ENCODE assay signal across 7 mouse cellular contexts in the genomic region with DNA sequence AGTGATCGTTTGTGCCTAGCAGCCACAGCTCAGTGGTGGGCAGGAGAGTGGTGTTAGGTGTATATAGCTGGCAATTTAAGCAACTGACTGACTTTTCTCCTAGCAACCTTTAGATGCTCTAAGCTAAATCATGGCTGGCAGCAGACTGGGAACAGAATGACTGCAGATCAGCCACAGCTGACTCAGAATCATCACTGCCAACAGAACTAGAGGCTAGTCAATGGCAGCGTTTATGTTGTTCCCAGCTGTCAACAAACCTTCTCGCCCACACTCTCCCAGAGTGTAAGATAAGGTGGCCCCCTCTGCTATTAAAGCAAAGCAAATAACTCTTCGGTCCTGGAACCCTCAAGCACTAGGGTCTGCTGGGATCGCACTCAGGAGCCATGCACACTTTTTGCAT.
"Had no signal": no experiment of that assay in that cellular context is flagged by ENCODE, and none has a peak within 500 bp of the region (broad histone marks: within the 10 kb centered on the region; RNA-seq: fewer than 3 reads in every experiment).

No protein-coding gene starts in this region.

- DNase-seq: right cerebral cortex, adult 18-20 months; right cerebral cortex, postnatal 25 days had no signal

- H3K27ac ChIP-seq: limb, embryonic 12.5 days; liver, embryonic 13.5 days; midbrain, embryonic 12.5 days had no signal

- H3K27me3 ChIP-seq: liver, embryonic 13.5 days; midbrain, embryonic 12.5 days had no signal

- H3K36me3 ChIP-seq: limb, embryonic 12.5 days; liver, embryonic 13.5 days; midbrain, embryonic 12.5 days had no signal

- ATAC-seq: liver, postnatal 0 days; midbrain, embryonic 16.5 days had no signal

- H3K4me2 ChIP-seq: limb, embryonic 12.5 days; liver, embryonic 13.5 days; midbrain, embryonic 12.5 days had no signal

- H3K4me3 ChIP-seq: limb, embryonic 12.5 days; liver, embryonic 13.5 days; midbrain, embryonic 12.5 days had no signal

- H3K9ac ChIP-seq: limb, embryonic 12.5 days; liver, embryonic 13.5 days; liver, postnatal 0 days; midbrain, embryonic 12.5 days had no signal

- H3K9me3 ChIP-seq: limb, embryonic 12.5 days; liver, embryonic 13.5 days; midbrain, embryonic 12.5 days had no signal

- H3K4me1 ChIP-seq: limb, embryonic 12.5 days had no signal
